In the genomic region with DNA sequence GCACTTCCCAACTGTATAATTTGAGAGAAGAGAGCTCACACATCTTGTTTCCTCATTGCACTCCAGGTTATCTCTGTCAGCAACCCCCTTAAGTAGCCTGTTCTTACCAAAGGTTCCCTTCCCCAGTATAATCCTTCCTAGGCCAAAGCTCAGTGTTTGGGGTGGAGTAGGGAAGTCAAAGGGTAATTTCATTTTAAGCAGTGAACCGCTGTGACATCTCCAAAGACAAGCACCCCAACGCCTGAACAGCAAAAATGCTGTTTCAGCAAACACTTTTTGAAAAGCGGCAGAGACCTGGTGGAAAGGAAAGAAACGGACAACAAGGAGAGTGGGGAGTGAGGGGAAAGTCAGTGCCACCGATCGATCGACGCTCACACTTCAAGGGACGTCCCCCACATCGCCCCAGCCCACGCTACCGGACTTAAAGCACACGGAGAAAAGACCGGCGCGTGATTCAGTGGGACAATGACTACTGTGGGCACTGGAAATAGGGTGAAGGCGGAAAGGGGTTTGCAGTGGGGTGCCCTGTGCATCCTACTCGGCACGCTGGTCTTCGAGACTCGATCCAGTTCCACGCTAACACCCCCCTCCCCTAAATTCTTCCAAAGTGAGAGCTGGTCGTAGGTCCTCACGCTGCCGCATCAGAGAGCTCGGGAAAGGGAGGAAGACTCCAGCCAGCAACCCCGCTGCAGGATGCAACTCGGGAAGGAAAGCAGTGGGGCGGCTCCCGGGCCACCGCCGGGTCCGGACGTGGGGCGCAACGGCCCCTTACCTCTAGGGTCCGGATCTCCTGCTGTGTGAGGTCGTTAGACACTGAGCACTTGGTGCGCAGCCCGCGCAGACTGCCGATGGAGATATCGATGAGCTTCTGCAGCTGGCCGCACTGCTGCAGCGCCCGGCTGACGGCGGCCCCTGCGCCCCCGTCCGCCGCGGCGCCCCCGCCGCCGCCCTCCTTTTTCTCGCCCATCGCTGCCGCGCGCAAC, we compare ENCODE assay signal across 8 mouse cellular contexts. TPM values are rescaled to one million over a fixed set of nuclear protein-coding genes. Genes with fewer than 3 reads are reported as not detected.
A peak's percentile ranks its signal among the peaks of the same experiment; 100 is the strongest.
DNase-seq lines count a peak whose midpoint lies in the region; ATAC-seq and TF ChIP-seq lines count a peak whose summit lies in the region.

No protein-coding gene starts in this region.

- H3K9me3 ChIP-seq in intestine, postnatal 0 days (ENCODE audit: control insufficient read depth) = no peaks in the 10 kb centered on the region

- H3K27me3 ChIP-seq in intestine, postnatal 0 days (replicated peaks; ENCODE audit: control insufficient read depth, insufficient read depth, low read length) = no peaks in the 10 kb centered on the region
- H3K27me3 ChIP-seq in splenic B cell, adult 2 months (ENCODE audit: control insufficient read depth, insufficient read depth, low read length, poor library complexity, severe bottlenecking) = no peaks in the 10 kb centered on the region

- H3K4me3 ChIP-seq in intestine, postnatal 0 days (ENCODE audit: low read depth, low read length) = peak overlapping the region; percentile 81

- under 1% methylated on average over 58 of the region's 62 CpGs for WGBS in intestine, postnatal 0 days

- ATAC-seq in intestine, postnatal 0 days = peak; percentile 31

- peaks cover 9% of the 10 kb centered on the region; the same call in 1 of the 2 replicates for H3K36me3 ChIP-seq in intestine, postnatal 0 days (ENCODE audit: control insufficient read depth, insufficient read depth)
- H3K36me3 ChIP-seq in splenic B cell, adult 2 months (ENCODE audit: control insufficient read depth, insufficient read depth, low read length, poor library complexity, severe bottlenecking) = no peaks in the 10 kb centered on the region

- DNase-seq in adrenal gland, adult 2 months = peak; percentile 59
- DNase-seq in adrenal gland, postnatal 4 days (ENCODE audit: low spot score in 2 of 2) = no peak
- DNase-seq in urinary bladder, postnatal 25 days (ENCODE audit: low spot score) = peak; percentile 17
- DNase-seq in urinary bladder, adult 2 months (ENCODE audit: low spot score) = no peak
- peak; percentile 28 for DNase-seq in forelimb bud, embryonic 11.5 days (ENCODE audit: low read depth, low spot score)
- DNase-seq in lung, postnatal 14 days = peak; percentile 50
- peak; percentile 42 for DNase-seq in splenic B cell, adult 2 months (ENCODE audit: low read depth, low spot score)

- peak overlapping the region; percentile 82 for H3K9ac ChIP-seq in intestine, postnatal 0 days (ENCODE audit: low read depth, low read length)

- TF ChIP-seq CTCF in intestine, postnatal 0 days (IDR thresholded peaks at IDR 0.05; ENCODE audit: low read depth) = no peak

- peak overlapping the region; percentile 75 for H3K4me2 ChIP-seq in intestine, postnatal 0 days (replicated peaks; ENCODE audit: low read depth)

- H3K4me1 ChIP-seq in intestine, postnatal 0 days (replicated peaks; ENCODE audit: control insufficient read depth, insufficient read depth, low read length) = peaks cover 8% of the 10 kb centered on the region

- H3K27ac ChIP-seq in intestine, postnatal 0 days (ENCODE audit: low read depth, low read length) = peak overlapping the region; percentile 86

RNA-seq across cellular contexts. Expression of gene Ksr1, which starts 0.6 kb away (rescaled TPM):
- total RNA-seq in adrenal gland, adult 2 months (2021) = 10 to 100 TPM in 1 of 2 experiments, 1 to 10 TPM in 1; 9.1 to 14.6 TPM
- polyA plus RNA-seq in adrenal gland, adult 2 months (2012; rRNA removed) = 17.5 and 27.6 TPM in 2 replicates
- total RNA-seq in adrenal gland, postnatal 4 days (2021) = 10 to 100 TPM; 16.0 to 16.9 TPM
- 12.2 and 16.4 TPM in 2 replicates for polyA plus RNA-seq in urinary bladder, adult 2 months (2012; rRNA removed)
- polyA plus RNA-seq in intestine, postnatal 0 days (2015; fragmentation: Nextera tagmentation; extraction: Ambion mirVana) = 4.7 and 6.8 TPM in 2 replicates

Comparison
In these comparisons a context has a peak if more than half of its experiments do, and no peak if none do; other contexts are left out.
1. DNase-seq: peak in adrenal gland, adult 2 months (single experiment), urinary bladder, postnatal 25 days (single experiment), forelimb bud, embryonic 11.5 days (single experiment), lung, postnatal 14 days (single experiment) and splenic B cell, adult 2 months (single experiment); none in adrenal gland, postnatal 4 days (0 of 2) and urinary bladder, adult 2 months (single experiment).